Mouse (Mus musculus): Measurements from ENCODE around the gene Bsdc1.

- TF ChIP-seq CTCF (IDR thresholded peaks at IDR 0.05; ENCODE audit: low read depth) (no peak), EP300 (optimal IDR thresholded peaks at IDR 0.05) (no peak)
Observed at GRCm38 (mm10) chr4:129447778-129448563, 13.4 kb upstream of the Bsdc1 start.
